Mouse (Mus musculus) cerebellum, postnatal 14 days (tissue): ENCODE results near the gene Cybrd1.

Experiments
- DNase-seq, 2 experiments: peaks; one replicate each; pipeline ENCODE4 v3.0.0; 2021; ENCODE audit warnings: mixed read lengths in 2 of 2

The Cybrd1 gene

GRCm38 (mm10) chr2:71117797-71118708 lies at the start of gene Cybrd1:
Gene Cybrd1 (plus strand): TSS chr2:71117923.
- DNase-seq, result peak; percentile 54 to 62

DNA sequence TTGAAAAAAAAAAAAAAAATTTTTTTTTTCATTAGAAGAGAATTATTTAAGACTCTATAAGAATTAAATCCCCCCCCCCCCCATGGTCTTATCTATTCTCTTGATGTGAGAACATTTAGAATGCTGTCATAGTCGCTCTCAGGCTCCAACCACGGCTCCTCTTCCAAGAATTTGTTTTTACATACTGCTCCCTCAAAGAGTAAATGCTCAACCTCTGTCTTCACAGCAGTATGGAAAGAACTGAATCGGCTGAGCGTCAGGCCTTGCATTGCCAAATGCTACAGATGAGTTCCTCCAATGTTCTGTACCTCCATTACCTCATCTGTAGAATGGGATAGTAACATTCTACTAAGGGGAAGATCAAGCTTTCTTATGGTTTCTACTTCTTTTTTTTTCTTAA lies 46.1 kb upstream of the Cybrd1 start:
- no peak for DNase-seq

- DNase-seq, result no peak
These were observed 44.4 kb upstream of the Cybrd1 start for GRCm38 (mm10) chr2:71073330-71073729.

DNA sequence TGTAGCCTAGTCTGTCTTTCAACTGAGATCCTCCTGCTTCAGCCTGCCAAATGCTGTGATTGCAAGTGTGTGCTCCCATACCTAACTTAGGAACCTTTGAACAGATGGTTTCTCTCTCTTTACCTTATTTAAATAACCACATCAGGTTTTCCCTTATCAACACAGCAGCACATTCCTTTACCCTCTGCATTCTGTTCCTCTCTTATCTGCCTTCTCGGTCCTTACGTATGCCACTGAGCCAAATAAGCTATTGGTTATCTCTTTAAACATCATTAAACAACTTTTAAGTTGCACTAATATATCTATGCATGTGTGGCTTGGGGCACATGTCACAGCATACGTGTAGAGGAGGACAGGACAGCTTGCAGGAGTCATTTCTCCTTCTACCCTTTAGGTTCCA lies 43.9 kb upstream of the Cybrd1 start:
- DNase-seq, result no peak

GRCm38 (mm10) chr2:71082416-71082815 lies 35.3 kb upstream of the Cybrd1 start:
- no peak for DNase-seq

DNA sequence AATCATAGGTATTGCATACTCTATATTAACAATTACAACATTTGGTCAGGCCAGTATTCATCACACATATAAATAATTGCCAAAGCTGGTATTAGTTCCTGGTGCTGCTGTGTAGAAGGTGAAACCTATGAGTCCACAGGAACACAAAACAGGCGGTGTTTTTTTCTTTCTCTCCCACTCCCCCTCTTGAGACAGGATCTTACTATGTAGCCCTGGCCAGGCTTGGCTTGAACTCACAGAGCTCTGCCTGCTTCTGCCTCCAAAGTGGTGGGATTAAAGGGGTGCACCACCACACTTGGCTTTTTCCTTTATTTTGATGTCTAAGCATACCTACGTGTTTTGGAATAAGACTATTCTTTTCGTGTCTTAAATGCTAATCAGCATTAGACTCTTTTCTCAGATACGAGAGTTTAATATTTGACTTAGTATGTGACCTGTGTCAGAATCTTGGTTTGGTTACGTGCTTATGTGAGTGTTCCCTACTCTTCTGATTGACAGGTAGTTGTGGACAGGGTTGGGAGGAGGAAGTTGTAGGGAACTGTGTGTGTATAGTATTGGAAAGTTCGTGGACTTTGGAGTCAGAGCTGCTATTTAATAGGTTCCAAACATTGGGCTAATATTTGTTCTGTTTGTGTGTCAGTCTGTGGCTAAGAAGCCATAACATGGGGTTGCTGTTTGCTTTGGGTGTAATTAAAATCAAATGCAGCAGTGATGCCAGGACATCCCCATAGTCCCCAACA lies 34.1 kb upstream of the Cybrd1 start:
- no peak for DNase-seq

- no peak for DNase-seq
These were observed 28.0 kb upstream of the Cybrd1 start for GRCm38 (mm10) chr2:71089766-71090165.

- no peak for DNase-seq
These were observed 26.9 kb upstream of the Cybrd1 start for GRCm38 (mm10) chr2:71090660-71091445.

DNA sequence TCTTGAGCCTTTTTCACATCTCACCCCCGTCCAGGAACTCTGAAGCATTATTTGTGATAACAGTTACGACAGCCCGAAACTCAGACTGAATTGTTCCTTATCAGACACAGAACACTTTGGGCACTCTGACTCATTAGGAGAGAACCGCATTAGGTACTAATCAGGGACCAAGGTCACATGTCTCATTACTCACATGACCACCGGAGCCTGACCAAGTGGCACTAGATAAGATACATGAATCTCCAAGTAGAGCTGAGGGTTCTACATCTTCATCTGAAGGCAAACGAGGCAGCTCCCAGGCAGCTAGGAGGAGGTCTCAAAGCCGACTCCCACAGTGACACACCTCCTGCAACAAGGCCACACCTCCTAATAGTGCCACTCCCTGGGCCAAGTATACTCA lies 21.6 kb upstream of the Cybrd1 start:
- DNase-seq, result no peak

DNA sequence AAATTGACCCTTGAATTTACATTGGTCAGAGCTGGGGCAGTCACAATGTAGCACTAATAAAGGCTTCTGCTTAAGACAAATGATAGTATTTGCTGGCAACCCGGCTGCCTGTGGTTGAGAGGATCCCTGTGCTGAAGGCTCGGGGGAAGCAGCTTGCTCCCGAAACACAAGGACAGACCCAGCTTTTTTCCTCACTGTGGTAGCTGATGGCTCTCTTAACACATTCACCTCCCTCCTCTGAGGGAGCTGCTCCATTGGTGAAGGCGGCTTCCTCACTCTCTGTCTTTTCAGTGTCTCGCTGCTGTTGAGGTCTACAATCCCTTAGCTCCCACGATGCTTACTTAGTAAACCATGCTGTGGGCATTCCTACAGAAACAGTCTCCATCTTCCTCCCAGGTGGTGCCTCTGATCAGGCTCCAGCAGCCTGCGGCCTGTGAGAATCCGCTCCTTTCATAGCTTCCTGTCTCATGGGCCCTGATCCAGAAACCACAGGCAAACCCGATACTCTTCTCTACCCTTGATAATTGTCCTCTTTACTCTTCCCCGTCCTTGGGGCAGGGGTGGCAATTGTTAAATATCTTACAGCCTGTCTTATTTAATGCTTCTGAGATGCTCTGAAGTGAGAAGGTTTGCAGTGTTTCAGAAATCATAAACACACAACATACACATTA lies 15.0 kb upstream of the Cybrd1 start:
- peak in 1 of 2 experiments; percentile 9 for DNase-seq

DNA sequence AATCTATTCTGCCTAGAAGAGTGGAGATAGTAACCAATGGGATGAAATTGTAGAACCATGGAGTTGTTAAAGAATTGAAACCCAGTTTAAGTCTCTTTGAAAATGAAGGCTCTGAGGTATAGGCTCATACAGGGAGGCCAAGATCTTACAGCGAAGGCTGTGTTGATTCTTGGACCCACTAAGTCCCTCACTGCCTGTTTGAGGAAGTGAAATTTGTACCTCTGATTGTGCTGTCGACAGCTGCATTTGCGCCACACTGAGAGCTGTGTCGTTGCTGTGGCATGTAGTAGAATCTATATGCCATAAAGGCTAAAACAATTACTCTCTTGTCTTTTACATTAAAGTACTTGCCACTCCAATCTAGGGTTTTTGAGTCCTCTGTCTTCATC lies 14.4 kb upstream of the Cybrd1 start:
- no peak for DNase-seq

DNA sequence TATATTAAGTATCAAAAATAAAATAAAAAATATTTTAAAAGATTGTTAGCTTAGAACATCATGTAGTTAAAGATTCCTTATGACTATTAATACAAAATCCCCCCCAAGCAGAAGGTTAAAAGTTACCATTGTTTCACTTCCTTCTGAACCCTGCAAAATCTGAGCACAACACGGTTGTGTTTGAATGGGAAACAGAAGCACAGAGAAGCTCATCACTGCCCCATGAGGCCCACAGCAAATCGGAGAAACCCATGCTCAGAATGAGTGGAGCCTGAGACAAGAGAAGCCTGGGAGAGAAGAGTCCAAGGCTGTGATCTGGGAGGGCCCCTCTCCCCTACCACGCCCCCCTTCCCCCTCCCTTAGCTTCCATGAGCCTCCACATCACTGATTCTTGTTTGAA lies 13.0 kb upstream of the Cybrd1 start:
- DNase-seq, result no peak

GRCm38 (mm10) chr2:71105469-71106215 lies 12.1 kb upstream of the Cybrd1 start:
- DNase-seq, result no peak

GRCm38 (mm10) chr2:71107225-71107624 lies 10.5 kb upstream of the Cybrd1 start:
- no peak for DNase-seq

- no peak for DNase-seq
These were observed 9.2 kb upstream of the Cybrd1 start for GRCm38 (mm10) chr2:71108541-71108940.

DNA sequence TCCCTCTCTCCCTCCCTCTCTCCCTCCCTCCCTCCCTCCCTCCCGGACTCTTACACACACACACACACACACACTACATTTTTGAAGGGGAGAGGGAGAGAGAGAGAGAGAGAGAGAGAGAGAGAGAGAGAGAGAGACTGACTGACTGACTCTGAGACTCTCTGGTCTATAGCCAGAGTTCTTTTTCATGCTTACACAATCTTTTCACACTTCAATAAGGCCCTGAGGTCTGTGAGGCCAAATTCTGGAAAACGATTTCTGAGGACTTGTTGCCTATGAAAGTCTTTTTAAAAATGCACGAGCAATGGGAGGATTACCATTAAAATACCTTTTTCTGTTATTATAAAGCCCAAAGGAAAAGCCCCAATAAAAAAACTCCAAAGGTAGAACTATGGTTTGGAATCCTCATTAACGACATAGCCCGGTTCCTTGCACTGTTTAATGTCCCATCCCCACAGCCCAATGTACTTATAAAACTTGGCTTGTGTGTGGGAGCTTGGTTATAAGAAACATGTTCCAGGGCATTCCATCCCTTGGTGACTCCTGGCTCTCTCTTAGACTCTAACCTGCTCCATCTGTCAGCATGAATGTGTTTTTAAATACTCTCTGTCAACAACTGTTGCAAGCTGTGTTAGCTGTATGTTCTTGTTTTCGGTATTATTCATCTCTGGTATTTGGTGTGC lies 4.1 kb upstream of the Cybrd1 start:
- DNase-seq, result no peak

DNA sequence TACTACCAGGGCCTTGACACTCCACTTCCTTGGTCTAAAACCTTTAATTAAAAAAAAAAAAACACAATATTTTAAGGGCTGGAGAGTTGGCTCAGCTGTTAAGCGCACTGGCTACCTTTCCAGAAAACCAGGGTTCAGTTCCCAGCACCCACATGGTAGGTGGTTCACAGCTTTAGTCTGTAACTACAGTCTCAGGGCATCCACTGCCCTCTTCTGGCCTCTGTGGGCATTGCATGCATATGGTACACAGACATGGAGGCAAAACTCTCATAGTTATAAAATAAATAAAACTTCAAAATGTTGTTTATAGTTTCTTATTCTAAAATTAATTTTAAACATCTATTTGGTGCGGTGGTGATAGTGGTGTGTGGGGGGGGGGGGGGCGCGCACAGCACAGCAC lies 1.6 kb upstream of the Cybrd1 start:
- DNase-seq, result peak in 1 of 2 experiments; percentile 21

DNA sequence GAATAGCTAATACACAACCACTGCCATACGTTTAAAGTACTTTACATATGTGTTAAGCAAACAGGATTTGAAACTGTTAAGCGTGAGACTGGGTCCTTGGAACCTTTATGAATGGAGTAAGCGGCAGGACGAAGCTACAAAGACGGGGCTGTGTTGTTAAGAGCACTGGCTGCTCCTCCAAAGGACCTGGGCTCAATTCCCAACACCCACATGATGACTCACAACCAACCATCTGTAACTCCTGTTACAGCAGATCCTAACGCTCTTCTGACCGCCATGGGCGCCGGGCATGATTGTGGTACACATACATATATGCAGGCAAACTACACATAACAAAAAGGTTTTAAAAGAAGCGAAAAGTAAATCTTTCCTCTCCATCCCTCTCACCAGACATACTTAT lies 3.1 kb downstream of the Cybrd1 start:
- no peak for DNase-seq

- no peak for DNase-seq
These were observed 3.7 kb downstream of the Cybrd1 start for GRCm38 (mm10) chr2:71121406-71121805.

GRCm38 (mm10) chr2:71122268-71123029 lies 4.7 kb downstream of the Cybrd1 start:
- peak in 1 of 2 experiments; percentile 15 for DNase-seq
